Mouse (Mus musculus): ENCODE data around the gene Gm11168. TPM values are rescaled to one million over a fixed set of nuclear protein-coding genes. Genes with fewer than 3 reads are reported as not detected.
"Not testable (repeated sequence)": the region's sequence is repeated elsewhere in the genome, so short reads cannot be mapped to it uniquely, and the experiment has no call there.

The Gm11168 gene
- total RNA-seq, 2 experiments from 2014 or later = 8.1 to 12.3 TPM

DNA sequence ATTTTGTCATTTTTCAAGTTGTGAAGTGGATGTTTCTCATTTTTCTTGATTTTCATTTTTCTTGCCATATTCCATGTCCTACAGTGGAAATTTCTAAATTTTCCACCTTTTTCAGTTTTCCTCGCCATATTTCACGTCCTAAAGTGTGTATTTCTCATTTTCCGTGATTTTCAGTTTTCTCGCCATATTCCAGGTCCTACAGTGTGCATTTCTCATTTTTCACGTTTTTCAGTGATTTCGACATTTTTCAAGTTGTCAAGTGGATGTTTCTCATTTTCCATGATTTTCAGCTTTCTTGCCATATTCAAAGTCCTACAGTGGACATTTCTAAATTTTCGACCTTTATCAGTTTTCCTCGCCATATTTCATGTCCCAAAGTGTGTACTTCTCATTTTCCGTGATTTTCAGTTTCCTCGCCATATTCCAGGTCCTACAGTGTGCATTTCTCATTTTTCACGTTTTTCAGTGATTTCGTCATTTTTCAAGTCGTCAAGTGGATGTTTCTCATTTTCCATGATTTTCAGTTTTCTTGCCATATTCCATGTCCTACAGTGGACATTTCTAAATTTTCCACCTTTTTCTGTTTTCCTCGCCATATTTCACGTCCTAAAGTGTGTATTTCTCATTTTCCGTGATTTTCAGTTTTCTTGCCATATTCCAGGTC is 21.0 kb downstream of the Gm11168 start:
- not testable (repeated sequence) for ATAC-seq (replicated peaks; ENCODE audit: low FRiP score, poor library complexity, severe bottlenecking)

DNA sequence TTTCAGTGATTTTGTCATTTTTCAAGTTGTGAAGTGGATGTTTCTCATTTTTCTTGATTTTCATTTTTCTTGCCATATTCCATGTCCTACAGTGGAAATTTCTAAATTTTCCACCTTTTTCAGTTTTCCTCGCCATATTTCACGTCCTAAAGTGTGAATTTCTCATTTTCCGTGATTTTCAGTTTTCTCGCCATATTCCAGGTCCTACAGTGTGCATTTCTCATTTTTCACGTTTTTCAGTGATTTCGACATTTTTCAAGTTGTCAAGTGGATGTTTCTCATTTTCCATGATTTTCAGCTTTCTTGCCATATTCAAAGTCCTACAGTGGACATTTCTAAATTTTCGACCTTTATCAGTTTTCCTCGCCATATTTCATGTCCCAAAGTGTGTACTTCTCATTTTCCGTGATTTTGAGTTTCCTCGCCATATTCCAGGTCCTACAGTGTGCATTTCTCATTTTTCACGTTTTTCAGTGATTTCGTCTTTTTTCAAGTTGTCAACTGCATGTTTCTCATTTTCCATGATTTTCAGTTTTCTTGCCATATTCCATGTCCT is 21.8 kb downstream of the Gm11168 start, which contains the start of gene Gm10717:
Gene Gm10717, plus strand, starts transcription at position 506 of the 556 bp plus-strand sequence.
- ATAC-seq (replicated peaks; ENCODE audit: low FRiP score, poor library complexity, severe bottlenecking) = not testable (repeated sequence)

DNA sequence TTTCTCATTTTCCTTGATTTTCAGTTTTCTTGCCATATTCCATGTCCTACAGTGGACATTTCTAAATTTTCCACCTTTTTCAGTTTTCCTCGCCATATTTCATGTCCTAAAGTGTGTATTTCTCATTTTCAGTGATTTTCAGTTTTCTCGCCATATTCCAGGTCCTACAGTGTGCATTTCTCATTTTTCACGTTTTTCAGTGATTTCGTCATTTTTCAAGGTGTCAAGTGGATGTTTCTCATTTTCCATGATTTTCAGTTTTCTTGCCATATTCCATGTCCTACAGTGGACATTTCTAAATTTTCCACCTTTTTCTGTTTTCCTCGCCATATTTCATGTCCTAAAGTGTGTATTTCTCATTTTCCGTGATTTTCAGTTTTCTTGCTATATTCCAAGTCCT is 22.5 kb downstream of the Gm11168 start:
- ATAC-seq (replicated peaks; ENCODE audit: low FRiP score, poor library complexity, severe bottlenecking) = not testable (repeated sequence)

DNA sequence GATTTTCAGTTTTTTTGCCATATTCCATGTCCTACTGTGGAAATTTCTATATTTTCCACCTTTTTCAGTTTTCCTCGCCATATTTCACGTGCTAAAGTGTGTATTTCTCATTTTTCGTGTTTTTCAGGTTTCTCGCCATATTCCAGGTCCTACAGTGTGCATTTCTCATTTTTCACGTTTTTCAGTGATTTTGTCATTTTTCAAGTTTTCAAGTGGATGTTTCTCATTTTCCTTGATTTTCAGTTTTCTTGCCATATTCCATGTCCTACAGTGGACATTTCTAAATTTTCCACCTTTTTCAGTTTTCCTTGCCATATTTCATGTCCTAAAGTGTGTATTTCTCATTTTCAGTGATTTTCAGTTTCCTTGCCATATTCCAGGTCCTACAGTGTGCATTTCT is 23.0 kb downstream of the Gm11168 start:
- not testable (repeated sequence) for ATAC-seq (replicated peaks; ENCODE audit: low FRiP score, poor library complexity, severe bottlenecking)

DNA sequence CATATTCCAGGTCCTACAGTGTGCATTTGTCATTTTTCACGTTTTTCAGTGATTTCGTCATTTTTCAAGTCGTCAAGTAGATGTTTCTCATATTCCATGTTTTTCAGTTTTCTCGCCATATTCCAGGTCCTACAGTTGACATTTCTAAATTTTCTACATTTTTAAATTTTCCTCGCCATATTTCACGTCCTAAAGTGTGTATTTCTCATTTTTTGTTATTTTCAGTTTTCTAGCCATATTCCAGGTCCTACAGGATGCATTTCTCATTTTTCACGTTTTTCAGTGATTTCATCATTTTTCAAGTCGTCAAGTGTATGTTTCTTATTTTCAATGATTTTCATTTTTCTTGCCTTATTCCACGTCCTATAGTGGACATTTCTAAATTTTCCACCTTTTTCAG is 23.6 kb downstream of the Gm11168 start:
- ATAC-seq (replicated peaks; ENCODE audit: low FRiP score, poor library complexity, severe bottlenecking) = not testable (repeated sequence)

DNA sequence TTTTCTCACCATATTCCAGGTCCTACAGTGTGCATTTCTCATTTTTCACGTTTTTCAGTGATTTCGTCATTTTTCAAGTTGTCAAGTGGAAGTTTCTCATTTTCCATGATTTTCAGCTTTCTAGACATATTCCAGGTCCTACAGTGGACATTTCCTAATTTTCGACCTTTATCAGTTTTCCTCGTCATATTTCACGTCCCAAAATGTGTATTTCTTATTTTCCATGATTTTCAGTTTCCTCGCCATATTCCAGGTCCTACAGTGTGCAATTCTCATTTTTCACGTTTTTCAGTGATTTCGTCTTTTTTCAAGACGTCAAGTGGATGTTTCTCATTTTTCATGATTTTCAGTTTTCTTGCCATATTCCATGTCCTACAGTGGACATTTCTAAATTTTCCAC is 24.1 kb downstream of the Gm11168 start:
- 0 out of 2 replicates have a peak, but pooled peaks have one; percentile 18 for ATAC-seq (replicated peaks; ENCODE audit: low FRiP score, poor library complexity, severe bottlenecking)

DNA sequence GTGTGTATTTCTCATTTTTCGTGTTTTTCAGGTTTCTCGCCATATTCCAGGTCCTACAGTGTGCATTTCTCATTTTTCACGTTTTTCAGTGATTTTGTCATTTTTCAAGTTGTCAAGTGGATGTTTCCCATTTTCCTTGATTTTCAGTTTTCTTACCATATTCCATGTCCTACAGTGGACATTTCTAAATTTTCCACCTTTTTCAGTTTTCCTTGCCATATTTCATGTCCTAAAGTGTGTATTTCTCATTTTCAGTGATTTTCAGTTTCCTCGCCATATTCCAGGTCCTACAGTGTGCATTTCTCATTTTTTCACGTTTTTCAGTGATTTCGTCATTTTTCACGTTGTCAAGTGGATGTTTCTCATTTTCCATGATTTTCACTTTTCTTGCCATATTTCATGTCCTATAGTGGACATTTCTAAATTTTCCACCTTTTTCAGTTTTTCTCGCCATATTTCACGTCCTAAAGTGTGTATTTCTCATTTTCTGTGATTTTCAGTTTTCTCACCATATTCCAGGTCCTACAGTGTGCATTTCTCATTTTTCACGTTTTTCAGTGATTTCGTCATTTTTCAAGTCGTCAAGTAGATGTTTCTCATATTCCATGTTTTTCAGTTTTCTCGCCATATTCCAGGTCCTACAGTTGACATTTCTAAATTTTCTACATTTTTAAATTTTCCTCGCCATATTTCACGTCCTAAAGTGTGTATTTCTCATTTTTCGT is 26.3 kb downstream of the Gm11168 start:
- not testable (repeated sequence) for ATAC-seq (replicated peaks; ENCODE audit: low FRiP score, poor library complexity, severe bottlenecking)

GRCm38 (mm10) chr9:3030677-3031318 is 27.7 kb downstream of the Gm11168 start:
- ATAC-seq (replicated peaks; ENCODE audit: low FRiP score, poor library complexity, severe bottlenecking) = not testable (repeated sequence)

- ATAC-seq (replicated peaks; ENCODE audit: low FRiP score, poor library complexity, severe bottlenecking) = not testable (repeated sequence)
Observed at GRCm38 (mm10) chr9:3034299-3034698, 31.2 kb downstream of the Gm11168 start, which contains the start of gene Gm17535. Gene Gm17535 (plus strand): TSS chr9:3034599.

DNA sequence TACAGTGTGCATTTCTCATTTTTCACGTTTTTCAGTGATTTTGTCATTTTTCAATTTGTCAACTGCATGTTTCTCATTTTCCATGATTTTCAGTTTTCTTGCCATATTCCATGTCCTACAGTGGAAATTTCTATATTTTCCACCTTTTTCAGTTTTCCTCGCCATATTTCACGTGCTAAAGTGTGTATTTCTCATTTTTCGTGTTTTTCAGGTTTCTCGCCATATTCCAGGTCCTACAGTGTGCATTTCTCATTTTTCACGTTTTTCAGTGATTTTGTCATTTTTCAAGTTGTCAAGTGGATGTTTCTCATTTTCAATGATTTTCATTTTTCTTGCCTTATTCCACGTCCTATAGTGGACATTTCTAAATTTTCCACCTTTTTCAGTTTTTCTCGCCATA is 33.4 kb downstream of the Gm11168 start, which contains the start of gene Gm10715:
Gene Gm10715, plus strand, starts transcription at position 301 of the 400 bp plus-strand sequence.
- not testable (repeated sequence) for ATAC-seq (replicated peaks; ENCODE audit: low FRiP score, poor library complexity, severe bottlenecking)

DNA sequence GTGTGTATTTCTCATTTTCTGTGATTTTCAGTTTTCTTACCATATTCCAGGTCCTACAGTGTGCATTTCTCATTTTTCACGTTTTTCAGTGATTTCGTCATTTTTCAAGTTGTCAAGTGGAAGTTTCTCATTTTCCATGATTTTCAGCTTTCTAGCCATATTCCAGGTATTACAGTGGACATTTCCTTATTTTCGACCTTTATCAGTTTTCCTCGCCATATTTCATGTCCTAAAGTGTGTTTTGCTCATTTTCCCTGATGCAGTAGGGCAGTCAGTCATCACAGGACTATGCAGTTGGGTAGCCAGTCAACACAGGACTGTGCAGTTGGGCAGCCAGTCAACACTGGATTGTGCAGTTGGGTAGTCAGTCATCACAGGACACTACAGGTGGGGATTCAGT is 35.0 kb downstream of the Gm11168 start:
- ATAC-seq (replicated peaks; ENCODE audit: low FRiP score, poor library complexity, severe bottlenecking) = not testable (repeated sequence)

Other genes with a start within 250 kb of the Gm11168 start
- gene Gm10722, start 2.4 kb upstream of the Gm11168 start, total RNA-seq (2015; ENCODE audit: low replicate concordance) = not detected in 2 replicates
- 10.9 and 17.0 TPM in 2 replicates for gene Gm10722, start 2.4 kb upstream of the Gm11168 start, total RNA-seq (2017; ENCODE audit: low replicate concordance)
- 6.5 and 7.5 TPM in 2 replicates for gene Gm10721, start 9.8 kb downstream of the Gm11168 start, total RNA-seq (2015; ENCODE audit: low replicate concordance)
- gene Gm10721, start 9.8 kb downstream of the Gm11168 start, total RNA-seq (2017; ENCODE audit: low replicate concordance) = 19.3 and 30.7 TPM in 2 replicates
- 2.9 TPM in 1 of 2 replicates, not detected in the other for gene Gm10720, start 12.3 kb downstream of the Gm11168 start, total RNA-seq (2015; ENCODE audit: low replicate concordance)
- 1.7 and 10.6 TPM in 2 replicates for gene Gm10720, start 12.3 kb downstream of the Gm11168 start, total RNA-seq (2017; ENCODE audit: low replicate concordance)
- gene Gm10719, start 14.1 kb downstream of the Gm11168 start, total RNA-seq (2015; ENCODE audit: low replicate concordance) = 2.9 and 39.8 TPM in 2 replicates
- 68.4 and 134 TPM in 2 replicates for gene Gm10719, start 14.1 kb downstream of the Gm11168 start, total RNA-seq (2017; ENCODE audit: low replicate concordance)
- 5.4 and 26.3 TPM in 2 replicates for gene Gm10718, start 20.2 kb downstream of the Gm11168 start, total RNA-seq (2015; ENCODE audit: low replicate concordance)
- 27.9 and 81.7 TPM in 2 replicates for gene Gm10718, start 20.2 kb downstream of the Gm11168 start, total RNA-seq (2017; ENCODE audit: low replicate concordance)
- 3.8 and 9.6 TPM in 2 replicates for gene Gm10717, start 22.1 kb downstream of the Gm11168 start, total RNA-seq (2015; ENCODE audit: low replicate concordance)
- gene Gm10717, start 22.1 kb downstream of the Gm11168 start, total RNA-seq (2017; ENCODE audit: low replicate concordance) = 40.0 and 125 TPM in 2 replicates
- not detected in 2 replicates for gene Gm17535, start 31.3 kb downstream of the Gm11168 start, total RNA-seq (2015; ENCODE audit: low replicate concordance)
- gene Gm17535, start 31.3 kb downstream of the Gm11168 start, total RNA-seq (2017; ENCODE audit: low replicate concordance) = 0.43 and 10.7 TPM in 2 replicates
- gene Gm10715, start 33.5 kb downstream of the Gm11168 start, total RNA-seq (2015; ENCODE audit: low replicate concordance) = not detected in 2 replicates
- 13.2 and 20.3 TPM in 2 replicates for gene Gm10715, start 33.5 kb downstream of the Gm11168 start, total RNA-seq (2017; ENCODE audit: low replicate concordance)

Data from erythroblast, adult 5-6 weeks (primary cell).